Mouse (Mus musculus): ENCODE results near the gene Bach2. TPM values are rescaled to one million over a fixed set of nuclear protein-coding genes. Genes with fewer than 3 reads are reported as not detected.

Bach2 gene
- total RNA-seq, 2 experiments from 2014 or later = 9.1 to 12.9 TPM

DNA sequence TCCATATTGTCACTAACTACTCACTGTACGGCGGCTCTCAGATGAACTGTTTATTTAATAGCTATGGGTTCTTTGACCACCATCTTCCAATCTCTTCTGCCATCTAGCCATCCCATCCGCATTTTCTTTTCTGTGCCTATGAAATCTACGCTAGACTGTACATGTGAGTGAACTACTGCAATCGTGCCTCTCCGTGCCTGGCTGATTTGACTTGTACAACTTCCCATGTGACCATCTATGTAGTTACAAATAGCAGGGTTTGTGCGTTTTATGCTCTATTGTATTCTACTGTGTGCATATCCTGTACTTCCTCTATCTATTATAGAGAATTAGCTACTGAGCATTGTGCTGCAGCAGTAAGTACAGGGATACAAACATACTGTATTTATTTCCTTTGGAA, 316.9 kb downstream of the Bach2 start:
- DNase-seq (ENCODE audit: low spot score in 2 of 2) = no peak

DNA sequence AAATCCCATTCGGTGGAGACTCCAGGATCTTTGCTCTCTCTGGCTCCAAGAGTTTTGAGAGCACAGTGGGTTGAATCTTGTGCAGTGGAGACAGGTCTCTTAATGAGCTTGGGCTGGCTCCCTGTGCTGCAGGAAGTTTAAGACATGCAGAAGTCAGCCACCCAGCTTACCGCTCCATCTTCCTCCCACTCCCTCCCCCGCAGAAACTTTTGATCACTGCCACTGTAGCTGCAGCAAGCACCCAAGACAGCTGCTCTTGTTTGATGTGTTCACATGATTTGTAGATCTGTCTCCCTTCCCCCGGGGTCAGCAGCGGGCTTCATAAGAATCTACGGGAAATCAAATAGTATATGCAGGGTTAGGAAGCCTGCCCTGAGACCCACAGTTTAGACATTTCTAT, 321.6 kb downstream of the Bach2 start:
- no peak for DNase-seq (ENCODE audit: low spot score in 2 of 2)

DNA sequence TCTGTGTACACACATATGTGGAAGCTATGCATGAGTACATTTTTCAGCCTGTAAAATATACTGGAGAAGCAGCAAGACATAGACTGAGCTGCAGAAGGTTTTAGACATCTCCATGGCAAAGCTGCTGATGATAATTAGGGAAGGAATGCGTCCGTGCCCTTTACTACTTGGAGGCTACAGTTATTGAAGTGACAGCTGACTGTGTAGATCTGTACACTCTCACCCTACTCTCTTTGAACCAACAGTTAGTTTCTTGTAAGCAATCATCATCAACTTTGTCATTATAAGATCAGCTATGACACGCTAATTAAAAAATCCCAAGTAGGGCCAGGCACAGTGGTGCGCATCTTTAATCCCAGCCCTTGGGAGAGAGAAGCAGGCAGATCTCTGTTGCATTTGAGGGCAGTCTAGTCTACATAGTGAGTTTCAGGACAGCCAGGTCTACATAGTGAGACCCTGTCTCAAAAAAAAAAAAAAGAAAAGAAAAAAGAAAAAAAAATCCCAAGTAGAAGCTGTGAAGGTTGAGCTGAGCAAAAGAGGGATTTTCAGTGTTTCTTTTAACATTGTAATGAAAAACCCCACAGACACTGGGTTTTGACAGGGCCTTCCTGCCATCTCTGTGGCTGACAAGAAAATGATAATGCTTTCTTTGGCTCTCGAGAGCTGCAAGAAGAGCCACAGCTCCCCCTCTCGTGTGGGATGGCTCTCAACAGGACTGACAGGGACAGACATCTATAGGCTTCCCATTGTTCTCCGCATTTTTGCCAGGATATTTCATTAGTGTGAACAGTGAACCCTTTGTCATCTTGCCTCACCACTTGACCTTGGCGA, 322.3 kb downstream of the Bach2 start:
- DNase-seq (ENCODE audit: low spot score in 2 of 2) = no peak

DNA sequence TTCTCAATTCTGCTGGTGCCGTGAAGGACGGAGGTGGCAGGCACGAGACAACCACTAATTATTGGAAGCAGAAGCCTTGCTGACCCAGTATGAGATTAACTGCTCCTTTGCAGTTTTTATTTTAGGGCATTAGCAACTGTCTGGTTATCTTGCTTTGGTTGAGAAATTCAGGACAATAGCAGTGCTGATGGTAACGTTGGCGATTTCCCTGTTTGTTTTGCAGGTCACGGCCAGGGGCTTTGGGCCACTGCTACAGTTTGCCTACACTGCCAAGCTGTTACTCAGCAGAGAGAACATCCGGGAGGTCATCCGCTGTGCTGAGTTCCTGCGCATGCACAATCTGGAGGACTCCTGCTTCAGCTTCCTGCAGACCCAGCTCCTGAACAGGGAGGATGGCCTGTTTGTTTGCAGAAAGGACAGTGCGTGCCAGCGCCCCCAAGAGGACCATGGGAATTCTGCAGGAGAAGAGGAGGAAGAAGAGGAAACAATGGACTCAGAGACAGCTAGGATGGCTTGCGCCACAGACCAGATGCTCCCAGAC, 323.0 kb downstream of the Bach2 start:
- peak in 1 of 2 experiments; percentile 71 for DNase-seq (ENCODE audit: low spot score in 2 of 2)

DNA sequence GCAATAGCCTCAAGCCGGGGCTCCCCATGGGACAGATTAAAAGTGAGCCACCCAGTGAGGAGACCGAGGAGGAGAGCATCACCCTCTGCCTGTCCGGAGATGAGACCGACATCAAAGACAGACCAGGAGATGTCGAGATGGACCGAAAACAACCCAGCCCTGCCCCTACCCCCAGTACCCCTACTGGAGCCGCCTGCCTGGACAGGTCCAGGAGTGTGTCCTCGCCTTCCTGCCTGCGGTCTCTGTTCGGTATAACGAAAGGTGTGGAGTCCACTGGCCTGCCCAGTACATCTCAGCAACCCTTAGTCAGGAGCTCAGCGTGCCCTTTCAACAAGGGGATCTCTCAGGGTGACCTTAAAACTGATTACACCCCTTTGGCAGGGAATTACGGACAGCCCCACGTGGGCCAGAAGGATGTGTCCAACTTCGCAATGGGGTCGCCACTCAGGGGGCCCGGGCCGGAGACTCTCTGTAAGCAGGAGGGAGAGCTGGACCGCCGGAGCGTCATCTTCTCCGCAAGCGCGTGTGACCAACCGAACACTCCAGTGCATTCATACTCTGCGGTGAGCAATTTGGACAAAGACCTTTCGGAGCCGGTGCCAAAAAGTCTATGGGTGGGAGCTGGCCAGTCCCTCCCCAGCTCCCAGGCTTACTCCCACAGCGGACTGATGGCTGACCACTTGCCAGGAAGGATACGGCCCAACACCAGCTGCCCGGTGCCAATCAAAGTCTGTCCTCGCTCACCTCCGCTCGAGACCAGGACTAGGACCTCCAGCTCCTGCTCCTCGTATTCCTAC, 323.9 kb downstream of the Bach2 start:
- no peak for DNase-seq (ENCODE audit: low spot score in 2 of 2)

DNA sequence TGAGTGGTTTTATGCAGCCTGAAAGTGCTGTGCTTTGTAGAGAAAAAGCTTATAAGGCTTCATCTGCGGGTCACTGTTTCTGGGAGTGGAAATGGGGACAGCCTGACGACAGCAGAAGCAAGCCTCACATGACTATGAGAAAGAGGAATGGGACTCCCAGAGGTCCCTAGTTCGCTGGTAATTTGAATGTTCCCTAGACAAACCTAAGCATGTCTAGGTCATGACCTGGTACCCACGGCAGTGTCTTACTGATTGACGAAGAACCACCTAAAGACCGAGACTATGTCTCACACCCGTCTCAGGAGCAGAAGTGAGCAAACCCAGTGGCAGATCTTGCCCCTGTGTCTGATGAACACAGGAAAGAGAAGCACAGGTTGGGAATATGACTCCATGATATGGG, 325.8 kb downstream of the Bach2 start:
- DNase-seq (ENCODE audit: low spot score in 2 of 2) = no peak

DNA sequence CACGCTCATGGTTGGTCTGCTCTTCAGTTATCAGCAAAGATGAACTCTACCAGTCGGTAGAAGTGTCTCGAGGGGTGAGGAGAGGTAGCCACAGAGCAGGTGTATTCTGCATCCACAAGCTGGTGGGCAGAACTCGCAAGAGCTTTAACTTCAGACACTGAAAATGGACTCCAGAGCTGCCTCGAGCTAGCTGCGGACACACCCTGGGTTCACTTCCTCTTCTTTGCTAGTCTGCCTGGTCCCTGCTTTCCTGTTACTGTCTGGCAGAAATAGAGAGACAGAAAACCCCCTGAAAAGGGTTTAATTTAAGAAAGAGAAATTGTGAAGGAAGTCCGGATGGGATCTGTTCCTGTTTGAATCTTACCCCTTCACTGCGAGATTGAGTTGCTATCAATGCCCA, 326.3 kb downstream of the Bach2 start:
- no peak for DNase-seq (ENCODE audit: low spot score in 2 of 2)

DNA sequence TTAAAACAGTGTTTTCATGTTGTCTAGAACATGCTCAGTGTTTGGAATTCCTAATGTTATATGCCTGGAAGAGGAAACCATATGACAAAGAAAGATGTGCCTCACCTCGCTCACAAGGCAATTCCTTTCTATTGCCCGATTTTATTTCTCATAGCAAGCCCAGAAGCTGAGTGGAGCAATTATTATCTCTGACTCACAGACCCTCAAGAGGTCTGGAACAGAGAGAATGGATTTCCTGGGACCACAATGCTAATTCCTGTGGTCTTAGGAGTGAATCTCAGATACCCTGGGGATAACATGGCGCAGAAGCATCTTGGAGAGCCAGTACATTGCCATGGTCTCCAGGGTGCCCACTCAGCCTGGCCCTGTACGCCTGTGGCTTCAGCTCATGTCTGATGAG, 330.4 kb downstream of the Bach2 start:
- no peak for DNase-seq (ENCODE audit: low spot score in 2 of 2)

DNA sequence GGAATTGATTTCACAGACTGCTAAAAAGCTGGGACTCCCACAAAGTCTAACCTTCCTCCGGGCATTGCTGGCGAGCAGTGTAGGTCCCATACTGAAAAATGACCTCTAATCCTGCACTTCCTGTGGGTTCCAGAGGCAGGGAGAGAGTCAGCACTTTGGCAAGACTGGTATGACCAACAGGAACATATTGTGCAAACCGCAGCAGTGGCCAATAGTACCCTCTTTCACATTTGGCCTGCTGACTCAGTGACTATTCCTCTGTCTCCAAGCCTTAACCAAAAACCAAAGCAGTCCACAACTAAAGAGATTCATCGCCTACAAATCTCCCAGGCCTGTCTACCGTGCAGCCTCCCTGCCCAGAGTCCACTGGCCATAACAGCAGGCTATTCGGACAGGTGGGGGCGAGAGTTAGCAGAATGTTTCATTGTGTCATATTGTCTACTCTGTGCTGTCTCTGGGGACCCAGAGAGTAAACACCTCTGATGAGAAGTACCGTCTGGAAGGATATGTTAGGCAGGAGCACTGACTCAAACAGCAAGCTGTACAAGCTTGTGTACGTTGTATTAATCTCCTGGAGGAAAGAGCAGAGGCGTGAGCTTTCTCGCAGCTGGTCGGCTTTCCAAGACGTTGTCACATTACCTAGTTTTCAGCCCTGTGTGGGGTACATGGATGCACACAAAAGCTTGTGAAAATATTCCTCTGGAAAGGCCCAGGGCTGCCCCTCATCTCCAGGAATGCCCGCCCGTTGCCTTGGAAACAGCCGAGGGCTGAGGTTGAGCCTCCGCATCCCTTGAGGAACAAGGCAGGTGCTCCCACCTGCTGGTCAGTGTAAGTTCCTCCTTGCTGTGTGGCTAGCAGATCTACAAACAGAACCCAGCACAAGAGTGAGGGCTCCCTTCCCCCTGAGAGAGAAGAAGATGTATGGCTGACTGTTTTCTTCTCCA, 331.7 kb downstream of the Bach2 start:
- no peak for DNase-seq (ENCODE audit: low spot score in 2 of 2)

DNA sequence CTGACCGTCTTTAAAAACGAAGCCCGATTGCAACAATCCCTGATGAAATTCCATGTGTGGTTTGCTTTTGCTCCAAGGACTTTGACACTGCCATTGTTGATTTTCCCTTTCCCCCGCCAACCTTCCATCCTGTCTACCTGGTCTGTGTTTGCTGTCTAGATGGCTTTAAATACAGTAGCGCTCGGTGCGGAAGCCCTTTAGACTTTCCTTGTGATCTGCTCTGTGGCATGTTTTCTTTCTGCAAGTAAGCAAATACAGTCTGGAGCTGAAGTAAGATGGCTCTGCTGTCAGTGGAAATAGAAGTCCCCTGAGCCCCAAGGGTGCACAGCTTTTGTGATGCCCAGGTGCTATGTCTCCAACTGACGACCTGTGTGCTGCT, 332.3 kb downstream of the Bach2 start:
- DNase-seq (ENCODE audit: low spot score in 2 of 2) = no peak

DNA sequence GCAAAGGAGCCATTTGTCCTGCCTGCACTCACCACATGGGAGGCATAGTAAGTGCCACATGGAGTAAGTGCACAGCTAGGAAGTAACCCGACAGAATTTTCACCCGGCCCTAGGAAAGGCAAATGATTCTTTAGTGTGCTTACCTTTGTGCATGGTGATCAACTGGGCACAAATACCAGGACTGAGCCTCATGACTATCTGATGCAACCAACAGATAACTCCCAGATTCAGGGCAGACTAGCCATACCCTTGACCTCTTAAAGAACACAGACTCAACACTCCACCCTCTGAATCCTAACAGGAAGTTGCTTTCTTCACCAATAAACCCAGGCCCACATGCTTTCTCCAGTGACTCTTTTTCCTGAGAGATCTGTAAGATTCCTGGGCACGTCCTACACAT, 332.8 kb downstream of the Bach2 start:
- DNase-seq (ENCODE audit: low spot score in 2 of 2) = no peak

DNA sequence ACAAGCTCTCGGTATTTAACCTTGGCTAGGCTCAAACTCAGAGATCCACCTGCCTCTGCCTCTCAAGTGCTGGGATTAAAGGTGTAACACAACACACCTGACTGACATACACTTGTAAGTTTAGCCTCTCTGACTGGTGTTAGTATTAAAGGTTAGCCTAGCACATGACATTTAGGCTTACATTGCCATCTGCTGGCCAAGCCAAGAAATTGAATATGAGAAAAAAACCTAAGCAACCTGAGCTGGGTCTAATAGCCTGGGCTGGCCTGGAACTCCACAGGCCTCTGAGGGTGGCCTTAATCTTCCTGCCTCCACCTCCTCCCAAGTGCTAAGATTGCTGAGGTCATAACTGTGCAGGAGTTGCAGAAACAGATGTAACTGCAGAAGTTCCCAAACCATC, 333.5 kb downstream of the Bach2 start:
- peak in 1 of 2 experiments; percentile 62 for DNase-seq (ENCODE audit: low spot score in 2 of 2)

DNA sequence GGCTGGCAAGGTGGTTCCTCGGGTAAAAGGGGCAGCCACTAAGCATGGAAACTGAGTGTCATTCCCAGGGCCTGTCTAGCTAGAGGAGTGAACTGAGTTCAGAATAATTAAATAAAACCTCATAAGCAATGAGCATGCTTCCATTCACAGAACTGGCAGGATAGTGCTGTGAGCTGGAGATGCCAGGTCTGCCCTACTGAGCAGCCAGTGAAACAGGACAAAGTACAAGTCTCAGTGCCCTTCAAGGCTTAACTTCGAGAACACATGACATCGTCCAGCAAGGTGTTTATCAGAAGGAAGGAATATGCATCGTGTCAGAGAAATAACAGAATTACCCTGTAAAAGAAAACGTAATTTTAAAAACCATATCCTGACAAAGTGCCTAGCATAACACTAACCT, 335.0 kb downstream of the Bach2 start:
- no peak for DNase-seq (ENCODE audit: low spot score in 2 of 2)

DNA sequence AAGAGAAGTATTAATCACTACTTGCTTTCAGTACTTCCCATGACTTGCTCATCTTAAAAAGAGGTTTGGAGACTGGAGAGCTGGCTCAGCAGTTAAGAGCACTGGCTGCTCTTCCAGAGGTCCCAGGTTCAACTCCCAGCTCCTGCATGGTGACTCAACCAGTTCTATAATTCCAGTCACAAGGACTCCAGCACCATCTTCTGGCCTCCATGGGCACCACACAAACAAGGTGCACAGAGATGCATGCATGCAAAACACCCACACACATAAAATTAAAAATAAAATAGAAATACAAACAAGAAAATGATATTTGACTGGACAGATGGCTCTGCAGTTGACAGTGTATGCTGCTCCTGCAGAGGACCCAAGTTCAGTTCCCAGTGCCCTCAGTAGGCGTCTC, 336.0 kb downstream of the Bach2 start:
- DNase-seq (ENCODE audit: low spot score in 2 of 2) = no peak

DNA sequence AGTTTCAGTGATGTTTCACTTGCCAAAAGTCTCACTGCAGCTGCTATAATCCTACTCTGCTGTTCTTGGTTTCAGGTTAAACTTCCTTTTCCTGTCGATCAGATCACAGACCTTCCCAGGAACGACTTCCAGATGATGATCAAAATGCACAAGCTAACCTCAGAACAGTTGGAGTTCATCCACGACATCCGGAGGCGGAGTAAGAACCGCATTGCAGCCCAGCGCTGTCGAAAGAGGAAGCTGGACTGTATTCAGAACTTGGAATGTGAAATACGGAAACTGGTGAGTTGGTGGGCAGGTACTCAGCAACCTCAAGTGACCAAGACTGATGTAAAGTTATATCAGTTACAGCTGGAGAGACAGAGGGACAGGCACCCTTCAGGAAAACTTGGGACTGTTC, 336.6 kb downstream of the Bach2 start:
- DNase-seq (ENCODE audit: low spot score in 2 of 2) = no peak

DNA sequence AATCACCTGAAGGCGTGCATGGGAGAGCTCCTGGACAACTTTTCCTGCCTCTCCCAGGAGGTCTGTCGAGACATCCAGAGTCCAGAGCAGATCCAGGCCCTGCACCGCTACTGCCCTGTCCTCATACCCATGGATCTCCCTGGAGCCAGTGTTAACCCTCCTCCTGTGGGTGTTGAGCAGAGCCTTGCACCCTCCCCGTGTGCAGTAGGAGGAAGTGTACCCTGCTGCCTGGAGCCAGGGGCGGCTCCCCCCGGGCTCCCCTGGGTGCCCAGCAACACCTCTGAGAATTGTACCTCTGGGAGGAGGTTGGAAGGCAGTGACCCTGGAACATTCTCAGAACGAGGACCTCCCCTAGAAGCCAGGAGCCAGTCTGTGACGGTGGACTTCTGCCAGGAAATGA, 341.2 kb downstream of the Bach2 start:
- no peak for DNase-seq (ENCODE audit: low spot score in 2 of 2)

DNA sequence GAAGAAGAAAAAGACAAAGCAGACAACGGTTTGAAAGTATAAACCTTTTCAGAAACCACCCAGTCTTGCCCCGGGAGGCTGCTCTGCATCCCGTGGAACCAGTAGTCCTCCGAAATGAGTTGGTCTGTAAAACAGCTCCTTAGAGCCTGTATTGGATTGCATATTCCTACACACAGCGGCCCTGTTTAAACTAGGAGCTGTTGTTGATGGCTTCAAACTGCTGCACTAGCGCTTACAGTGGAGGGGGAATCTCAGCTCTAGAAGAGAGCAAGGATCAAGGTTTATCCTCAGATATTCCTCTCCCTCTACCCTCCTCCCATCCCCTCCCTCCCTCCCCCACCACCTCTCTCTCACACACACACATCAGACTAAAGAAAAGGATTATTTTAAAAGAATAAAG, 345.6 kb downstream of the Bach2 start:
- no peak for DNase-seq (ENCODE audit: low spot score in 2 of 2)

DNA sequence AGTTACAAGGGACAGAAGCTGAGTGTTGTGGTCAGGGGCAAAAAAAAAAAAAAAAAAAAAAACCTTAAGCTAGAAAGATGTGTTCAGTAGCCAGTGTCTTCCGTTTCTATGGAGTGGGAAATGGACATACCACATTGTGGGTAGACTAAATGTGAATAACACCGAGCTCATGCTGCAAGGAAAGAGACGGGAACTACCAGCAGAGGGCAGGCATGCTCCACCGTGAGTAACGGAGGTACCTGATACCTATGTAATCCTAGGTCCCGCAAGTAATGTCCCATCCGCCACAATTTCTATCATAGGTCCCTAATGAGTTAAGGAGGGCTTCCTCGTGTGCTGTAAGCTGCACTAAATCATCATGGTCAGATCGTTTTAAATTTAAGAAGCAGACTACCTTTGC, 348.0 kb downstream of the Bach2 start:
- peak in 1 of 2 experiments; percentile 59 for DNase-seq (ENCODE audit: low spot score in 2 of 2)

DNA sequence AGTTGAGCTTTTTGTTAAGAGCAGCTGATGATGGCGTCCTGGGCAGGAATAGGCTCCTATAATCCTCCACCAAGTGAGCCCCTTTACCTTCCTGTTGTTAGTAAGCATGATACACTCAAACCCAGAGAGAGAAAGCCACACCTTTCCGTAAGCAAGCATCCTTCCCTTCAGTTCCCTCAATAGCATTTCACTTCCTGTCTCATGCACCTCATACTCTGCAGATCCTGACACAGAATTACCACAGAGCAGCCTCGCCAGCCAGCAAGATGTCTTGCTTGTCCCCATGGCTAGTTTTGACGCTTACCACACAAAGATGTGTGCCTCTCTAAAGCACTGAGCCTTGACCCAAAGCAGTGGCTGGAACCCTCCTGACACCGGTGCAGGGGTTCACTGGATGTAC, 348.9 kb downstream of the Bach2 start:
- no peak for DNase-seq (ENCODE audit: low spot score in 2 of 2)

DNA sequence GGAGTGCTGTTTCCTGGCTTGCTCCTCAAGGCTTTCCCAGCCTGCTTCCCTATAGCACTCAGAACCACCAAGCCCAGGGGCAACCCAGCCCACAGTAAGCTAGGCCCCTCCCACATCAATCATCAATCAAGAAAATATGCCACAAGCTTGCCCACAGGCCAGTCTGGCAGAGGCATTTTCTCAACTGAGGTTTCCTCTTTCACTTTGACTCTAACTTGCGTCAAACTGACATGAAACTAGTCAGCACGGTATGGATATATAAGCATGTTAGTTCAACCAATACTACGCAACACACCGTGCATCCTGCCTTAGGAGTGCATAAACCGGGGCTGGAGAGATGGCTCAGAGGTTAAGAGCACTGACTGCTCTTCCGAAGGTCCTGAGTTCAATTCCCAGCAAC, 349.6 kb downstream of the Bach2 start:
- DNase-seq (ENCODE audit: low spot score in 2 of 2) = no peak

DNA sequence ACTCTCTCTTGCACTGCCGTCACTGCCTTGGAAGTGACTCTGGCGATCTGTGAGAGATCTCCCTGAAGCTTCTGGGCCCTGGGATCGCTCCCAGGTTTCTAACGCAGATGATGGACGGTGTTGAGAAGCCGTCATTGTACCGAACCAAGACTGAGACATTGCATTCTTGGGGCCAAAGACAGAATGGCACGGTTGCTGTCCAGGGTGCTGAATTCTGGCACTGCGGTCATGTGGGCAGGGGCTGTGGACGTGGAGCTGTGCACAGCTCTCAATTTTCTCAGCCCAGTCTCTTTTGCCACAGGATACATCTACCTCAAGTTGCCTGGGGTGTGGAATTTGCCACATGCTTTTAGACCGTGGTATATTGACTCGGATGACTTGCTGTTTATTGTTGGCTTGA, 362.5 kb downstream of the Bach2 start:
- no peak for DNase-seq (ENCODE audit: low spot score in 2 of 2)

Data from layer of hippocampus, adult 18-20 months (tissue).